ENCODE assay signal across 22 mouse cellular contexts in genomic region chr17:10367044-10367443, GRCm38 (mm10). TPM values are rescaled to one million over a fixed set of nuclear protein-coding genes. Genes with fewer than 3 reads are reported as not detected.
A peak's percentile ranks its signal among the peaks of the same experiment; 100 is the strongest.
DNase-seq lines count a peak whose midpoint lies in the region; ATAC-seq and TF ChIP-seq lines count a peak whose summit lies in the region.
"Had no signal": no experiment of that assay in that cellular context is flagged by ENCODE, and none has a peak within 500 bp of the region (broad histone marks: within the 10 kb centered on the region; RNA-seq: fewer than 3 reads in every experiment).

No protein-coding gene starts in this region.

- no peak for TF ChIP-seq CTCF in heart, postnatal 0 days (IDR thresholded peaks at IDR 0.05; ENCODE audit: low read depth)

- DNase-seq in embryonic facial prominence, embryonic 10.5 days (ENCODE audit: low spot score): no peak
- DNase-seq in heart, postnatal 0 days (ENCODE audit: low spot score): no peak
- no peak for DNase-seq in cerebellum, adult 18-20 months
- DNase-seq: cerebellum, postnatal 36 days; left cerebral cortex, postnatal 4 days; midbrain, embryonic 14.5 days; right cerebral cortex, postnatal 4 days; thymus, postnatal 14 days had no signal

- H3K9ac ChIP-seq in embryonic facial prominence, embryonic 13.5 days: no peak overlapping the region
- H3K9ac ChIP-seq in heart, postnatal 0 days (replicated peaks; ENCODE audit: low read depth, low read length): no peak overlapping the region
- H3K9ac ChIP-seq in heart, embryonic 11.5 days (ENCODE audit: low read depth, low read length): no peak overlapping the region
- no peak overlapping the region for H3K9ac ChIP-seq in liver, embryonic 16.5 days (ENCODE audit: low read depth, low read length)
- no peak overlapping the region for H3K9ac ChIP-seq in liver, embryonic 12.5 days
- H3K9ac ChIP-seq: forebrain, embryonic 15.5 days; hindbrain, embryonic 12.5 days; intestine, embryonic 15.5 days; neural tube, embryonic 15.5 days had no signal

- H3K27me3 ChIP-seq in embryonic facial prominence, embryonic 13.5 days: no peaks in the 10 kb centered on the region
- H3K27me3 ChIP-seq in embryonic facial prominence, embryonic 10.5 days (replicated peaks; ENCODE audit: low read depth, poor library complexity, severe bottlenecking): no peaks in the 10 kb centered on the region
- no peaks in the 10 kb centered on the region for H3K27me3 ChIP-seq in heart, postnatal 0 days (ENCODE audit: control insufficient read depth, insufficient read depth, low read length)
- no peaks in the 10 kb centered on the region for H3K27me3 ChIP-seq in heart, embryonic 11.5 days (ENCODE audit: control insufficient read depth, insufficient read depth, low read length)
- no peaks in the 10 kb centered on the region for H3K27me3 ChIP-seq in liver, embryonic 16.5 days (ENCODE audit: control insufficient read depth, insufficient read depth, low read depth, low read length)
- no peaks in the 10 kb centered on the region; the same call in 1 of the 2 replicates for H3K27me3 ChIP-seq in liver, embryonic 12.5 days (replicated peaks)
- H3K27me3 ChIP-seq: CH12.LX; forebrain, embryonic 15.5 days; hindbrain, embryonic 12.5 days; intestine, embryonic 15.5 days; neural tube, embryonic 15.5 days; Patski had no signal

- ATAC-seq in embryonic facial prominence, embryonic 13.5 days (ENCODE audit: insufficient number of reproducible peaks, insufficient read depth, low FRiP score, low TSS enrichment, low read depth): peak; percentile 64; the same call in 1 of the 2 replicates
- ATAC-seq in heart, postnatal 0 days (ENCODE audit: insufficient read depth, low read depth): peak; percentile 24
- ATAC-seq in heart, embryonic 11.5 days (replicated peaks; ENCODE audit: insufficient number of reproducible peaks, low FRiP score, low TSS enrichment): no peak
- peak; percentile 32; the same call in 1 of the 2 replicates for ATAC-seq in liver, embryonic 16.5 days (ENCODE audit: low read depth)
- ATAC-seq in liver, embryonic 12.5 days: no peak
- ATAC-seq: activated CD4-positive, CD25-positive, alpha-beta regulatory T cell, adult 4 months; forebrain, embryonic 15.5 days; intestine, embryonic 15.5 days; lung, postnatal 0 days; Patski had no signal

- H3K36me3 ChIP-seq in embryonic facial prominence, embryonic 13.5 days: no peaks in the 10 kb centered on the region
- H3K36me3 ChIP-seq in embryonic facial prominence, embryonic 10.5 days (replicated peaks): no peaks in the 10 kb centered on the region
- H3K36me3 ChIP-seq in heart, postnatal 0 days (replicated peaks; ENCODE audit: control insufficient read depth, insufficient read depth, low read length): no peaks in the 10 kb centered on the region
- no peaks in the 10 kb centered on the region for H3K36me3 ChIP-seq in heart, embryonic 11.5 days (ENCODE audit: control insufficient read depth, insufficient read depth, low read length)
- H3K36me3 ChIP-seq in liver, embryonic 16.5 days (ENCODE audit: control insufficient read depth, insufficient read depth): no peaks in the 10 kb centered on the region
- no peaks in the 10 kb centered on the region for H3K36me3 ChIP-seq in liver, embryonic 12.5 days
- H3K36me3 ChIP-seq: forebrain, embryonic 15.5 days; hindbrain, embryonic 12.5 days; intestine, embryonic 15.5 days; neural tube, embryonic 15.5 days had no signal

- H3K9me3 ChIP-seq in embryonic facial prominence, embryonic 13.5 days: no peaks in the 10 kb centered on the region
- H3K9me3 ChIP-seq in embryonic facial prominence, embryonic 10.5 days: no peaks in the 10 kb centered on the region
- H3K9me3 ChIP-seq in heart, postnatal 0 days (replicated peaks; ENCODE audit: control insufficient read depth, low read length): no peaks in the 10 kb centered on the region
- H3K9me3 ChIP-seq in heart, embryonic 11.5 days (replicated peaks; ENCODE audit: control insufficient read depth, low read length): no peaks in the 10 kb centered on the region
- H3K9me3 ChIP-seq in liver, embryonic 16.5 days (replicated peaks; ENCODE audit: control insufficient read depth, low read length): no peaks in the 10 kb centered on the region
- H3K9me3 ChIP-seq in liver, embryonic 12.5 days (replicated peaks): no peaks in the 10 kb centered on the region
- H3K9me3 ChIP-seq: forebrain, embryonic 15.5 days; hindbrain, embryonic 12.5 days; intestine, embryonic 15.5 days; neural tube, embryonic 15.5 days had no signal

- H3K4me1 ChIP-seq in embryonic facial prominence, embryonic 13.5 days: peaks cover 17% of the 10 kb centered on the region; the same call in 1 of the 2 replicates
- H3K4me1 ChIP-seq in embryonic facial prominence, embryonic 10.5 days: peaks cover 26% of the 10 kb centered on the region
- peaks cover 64% of the 10 kb centered on the region for H3K4me1 ChIP-seq in heart, postnatal 0 days (ENCODE audit: control insufficient read depth, insufficient read depth)
- peaks cover 36% of the 10 kb centered on the region for H3K4me1 ChIP-seq in heart, embryonic 11.5 days (ENCODE audit: control insufficient read depth, insufficient read depth, low read length)
- no peaks in the 10 kb centered on the region; the same call in 1 of the 2 replicates for H3K4me1 ChIP-seq in liver, embryonic 16.5 days (ENCODE audit: control insufficient read depth, low read depth, low read length)
- H3K4me1 ChIP-seq in liver, embryonic 12.5 days: peaks cover 18% of the 10 kb centered on the region
- H3K4me1 ChIP-seq: forebrain, embryonic 15.5 days had no signal

- peak; percentile 38; the same call in 1 of the 2 replicates for TF ChIP-seq EP300 in heart, postnatal 0 days (IDR thresholded peaks at IDR 0.05; ENCODE audit: low read depth)

- WGBS in embryonic facial prominence, embryonic 13.5 days: 64% methylated on average over 5 of the region's 5 CpGs
- WGBS in embryonic facial prominence, embryonic 10.5 days: 70% methylated on average over 5 of the region's 5 CpGs
- 59% methylated on average over 5 of the region's 5 CpGs for WGBS in heart, postnatal 0 days
- WGBS in heart, embryonic 11.5 days (ENCODE audit: insufficient replicate concordance): 56% methylated on average over 5 of the region's 5 CpGs
- WGBS in liver, embryonic 16.5 days (ENCODE audit: insufficient replicate concordance): 22% methylated on average over 5 of the region's 5 CpGs
- 27% methylated on average over 5 of the region's 5 CpGs for WGBS in liver, embryonic 12.5 days (ENCODE audit: insufficient replicate concordance)

- H3K4me3 ChIP-seq in embryonic facial prominence, embryonic 13.5 days: no peak overlapping the region
- no peak overlapping the region for H3K4me3 ChIP-seq in embryonic facial prominence, embryonic 10.5 days
- no peak overlapping the region for H3K4me3 ChIP-seq in heart, postnatal 0 days (ENCODE audit: low read depth, low read length)
- H3K4me3 ChIP-seq in heart, embryonic 11.5 days (ENCODE audit: low read depth, low read length): no peak overlapping the region
- no peak overlapping the region for H3K4me3 ChIP-seq in liver, embryonic 16.5 days (ENCODE audit: low read depth, low read length)
- no peak overlapping the region for H3K4me3 ChIP-seq in liver, embryonic 12.5 days
- H3K4me3 ChIP-seq: erythroblast, embryonic 14.5 days; forebrain, embryonic 15.5 days; hindbrain, embryonic 12.5 days; intestine, embryonic 15.5 days; myocyte; neural tube, embryonic 15.5 days had no signal

- H3K4me2 ChIP-seq in embryonic facial prominence, embryonic 13.5 days: no peak overlapping the region
- H3K4me2 ChIP-seq in heart, postnatal 0 days (ENCODE audit: low read depth, low read length): no peak overlapping the region
- no peak overlapping the region for H3K4me2 ChIP-seq in heart, embryonic 11.5 days
- no peak overlapping the region for H3K4me2 ChIP-seq in liver, embryonic 16.5 days (ENCODE audit: low read depth, low read length)
- no peak overlapping the region for H3K4me2 ChIP-seq in liver, embryonic 12.5 days
- H3K4me2 ChIP-seq: forebrain, embryonic 15.5 days; hindbrain, embryonic 12.5 days; intestine, embryonic 15.5 days; neural tube, embryonic 15.5 days had no signal

- H3K27ac ChIP-seq in embryonic facial prominence, embryonic 13.5 days: no peak overlapping the region
- no peak overlapping the region for H3K27ac ChIP-seq in embryonic facial prominence, embryonic 10.5 days (replicated peaks)
- peak overlapping the region; percentile 64 for H3K27ac ChIP-seq in heart, postnatal 0 days (ENCODE audit: low read depth)
- H3K27ac ChIP-seq in heart, embryonic 11.5 days (ENCODE audit: low read depth, low read length): no peak overlapping the region
- H3K27ac ChIP-seq in liver, embryonic 16.5 days (ENCODE audit: low read length): no peak overlapping the region
- H3K27ac ChIP-seq in liver, embryonic 12.5 days: no peak overlapping the region
- H3K27ac ChIP-seq: forebrain, embryonic 15.5 days; hindbrain, embryonic 12.5 days; intestine, embryonic 15.5 days; neural tube, embryonic 15.5 days had no signal

RNA-seq across cellular contexts. Expression of gene Qk, which starts 47.4 kb away (rescaled TPM):
- 30.4 TPM in 2 replicates for polyA plus RNA-seq in embryonic facial prominence, embryonic 13.5 days (2015; fragmentation: Nextera tagmentation; extraction: Ambion mirVana)
- polyA plus RNA-seq in embryonic facial prominence, embryonic 10.5 days (2016; fragmentation: Nextera tagmentation; extraction: Ambion mirVana): 33.3 and 33.5 TPM in 2 replicates
- 359 and 460 TPM in 2 replicates for total RNA-seq in heart, postnatal 0 days (2014; rRNA removed; ENCODE audit: low replicate concordance)
- 47.6 and 54.8 TPM in 2 replicates for polyA plus RNA-seq in heart, postnatal 0 days (2015; fragmentation: Nextera tagmentation; extraction: Ambion mirVana)
- 52.6 and 60.6 TPM in 2 replicates for polyA plus RNA-seq in heart, embryonic 11.5 days (2014; fragmentation: Nextera tagmentation; extraction: Ambion mirVana)
- polyA plus RNA-seq in liver, embryonic 16.5 days (2015; fragmentation: Nextera tagmentation; extraction: Ambion mirVana): 5.5 and 6.6 TPM in 2 replicates
- polyA plus RNA-seq in liver, embryonic 12.5 days (2016; fragmentation: Nextera tagmentation; extraction: Ambion mirVana): 8.2 and 8.5 TPM in 2 replicates

Comparison
In these comparisons a context has a peak if more than half of its experiments do, and no peak if none do; other contexts are left out.
1. ATAC-seq: peak in embryonic facial prominence, embryonic 13.5 days (single experiment), heart, postnatal 0 days (single experiment) and liver, embryonic 16.5 days (single experiment); none in heart, embryonic 11.5 days (single experiment) and liver, embryonic 12.5 days (single experiment).